Mouse (Mus musculus) CD8-positive naive resting alpha-beta T cell, adult 2 months (primary cell): ENCODE measurements around the gene Marveld1.

Experiments used
- DNase-seq, 2 experiments: peaks; one replicate each; pipeline ENCODE4 v3.0.0; 2022; ENCODE audit warnings: low read depth in 2 of 2, low spot score in 2 of 2

Gene Marveld1

DNA sequence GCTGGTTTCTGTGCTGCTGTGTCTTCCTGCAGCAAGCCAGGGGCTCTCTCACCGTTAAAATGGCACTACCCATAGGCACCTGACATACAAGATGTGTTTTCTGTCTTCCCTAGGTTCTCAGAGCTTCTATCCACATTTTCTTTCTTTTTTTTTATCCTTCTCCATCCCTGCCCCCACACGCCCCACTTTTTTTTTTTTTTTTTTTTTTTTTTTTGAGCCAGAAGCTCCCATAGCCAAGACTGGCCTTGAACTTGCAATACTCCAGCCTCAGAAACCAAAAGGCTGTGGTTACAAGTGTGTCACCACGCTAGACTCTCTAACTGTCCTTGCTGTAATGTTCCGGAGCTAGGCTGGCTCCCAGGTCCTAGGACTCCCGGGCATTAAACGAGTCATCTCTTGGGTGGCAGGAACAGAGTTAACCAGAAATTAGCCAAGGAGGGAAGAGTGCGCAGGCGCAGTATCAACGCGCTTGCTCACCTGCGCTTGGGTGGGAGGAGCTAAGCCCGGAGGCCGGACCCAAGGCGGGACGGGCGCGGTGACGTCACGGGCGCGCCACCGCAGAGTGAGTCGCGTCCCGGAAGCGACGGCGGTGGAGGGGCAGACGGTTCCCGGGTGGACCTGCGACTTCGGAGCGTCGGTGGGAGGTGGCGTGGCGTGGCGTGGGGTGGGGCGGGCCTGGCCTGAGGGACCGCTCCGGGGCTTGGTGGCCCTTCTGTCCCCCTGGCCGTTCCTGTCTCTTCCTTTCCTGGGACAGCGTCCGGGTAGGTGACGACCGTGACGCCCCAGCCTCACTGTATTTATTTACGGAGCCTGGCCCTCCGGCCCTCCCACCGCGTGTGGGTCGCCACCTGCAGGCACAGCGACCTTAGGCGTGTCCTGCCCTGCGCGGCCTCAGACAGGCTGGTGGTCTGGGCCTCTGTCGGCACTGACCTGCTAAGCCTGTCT lies 23.1 kb downstream of the Marveld1 start:
- peak; percentile 88 to 92 for DNase-seq

DNA sequence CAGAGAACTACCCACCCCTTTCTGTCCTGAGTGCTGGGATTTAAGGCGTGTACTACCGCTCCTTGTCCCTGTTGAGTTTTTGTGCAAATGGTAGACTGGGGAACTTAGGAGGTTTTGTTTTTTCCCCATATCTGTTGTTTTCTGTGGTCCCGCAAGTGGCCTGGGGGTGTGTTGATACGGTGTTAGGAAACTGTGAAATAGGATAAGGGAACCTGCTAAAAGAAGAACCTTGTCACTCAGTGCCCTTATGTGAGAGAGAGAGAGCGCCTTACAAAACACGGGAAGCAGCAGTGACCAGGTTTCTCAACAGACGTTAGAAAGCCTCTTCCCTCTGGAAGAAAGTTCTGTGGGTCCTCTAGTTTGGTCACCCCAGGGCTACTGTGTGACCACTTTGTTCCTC lies 29.6 kb downstream of the Marveld1 start:
- DNase-seq = no peak

- DNase-seq = no peak
Observed at GRCm38 (mm10) chr19:42177461-42177860, 30.3 kb downstream of the Marveld1 start.

DNA sequence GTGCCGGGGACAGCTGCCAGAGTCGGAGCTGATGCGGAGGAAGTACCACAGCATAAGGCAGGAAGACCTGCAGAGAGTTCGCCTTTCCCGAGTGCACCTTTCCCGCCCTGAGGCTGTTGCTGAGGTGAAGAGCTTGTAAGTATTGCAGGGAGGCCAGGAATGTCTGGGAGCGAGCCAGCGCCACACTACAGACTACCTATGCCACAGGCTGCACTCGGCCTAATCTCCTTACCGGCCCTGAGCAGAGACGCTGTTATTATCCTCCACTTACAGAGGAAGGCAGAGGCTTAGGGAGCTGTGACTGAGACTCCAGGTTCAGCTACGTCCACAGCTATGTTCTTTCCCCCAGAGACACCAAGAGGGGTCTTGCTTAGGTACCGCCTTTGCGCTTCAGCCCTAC lies 32.2 kb downstream of the Marveld1 start:
- DNase-seq = no peak

DNA sequence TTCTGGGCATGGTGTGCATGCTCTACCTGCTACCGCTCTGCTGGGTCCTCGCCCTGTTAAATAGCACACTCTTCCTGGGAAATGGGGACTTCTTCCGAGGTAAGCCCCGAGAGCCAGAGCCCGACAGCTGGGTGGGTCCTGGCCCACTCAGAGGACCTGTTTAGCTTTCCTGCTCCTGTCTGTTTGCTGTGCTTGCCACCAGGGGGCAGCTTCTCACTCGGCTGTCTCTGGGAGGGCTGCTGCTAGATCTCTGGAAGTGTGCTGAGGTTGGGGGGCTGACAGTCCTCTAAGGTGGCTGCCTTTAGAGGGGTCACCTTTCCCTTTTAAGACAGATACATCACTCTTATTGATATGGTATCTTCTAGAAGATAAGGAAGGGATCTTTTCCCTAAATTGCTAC lies 35.5 kb downstream of the Marveld1 start:
- DNase-seq = no peak

GRCm38 (mm10) chr19:42189735-42190134 lies 42.5 kb downstream of the Marveld1 start:
- no peak for DNase-seq

DNA sequence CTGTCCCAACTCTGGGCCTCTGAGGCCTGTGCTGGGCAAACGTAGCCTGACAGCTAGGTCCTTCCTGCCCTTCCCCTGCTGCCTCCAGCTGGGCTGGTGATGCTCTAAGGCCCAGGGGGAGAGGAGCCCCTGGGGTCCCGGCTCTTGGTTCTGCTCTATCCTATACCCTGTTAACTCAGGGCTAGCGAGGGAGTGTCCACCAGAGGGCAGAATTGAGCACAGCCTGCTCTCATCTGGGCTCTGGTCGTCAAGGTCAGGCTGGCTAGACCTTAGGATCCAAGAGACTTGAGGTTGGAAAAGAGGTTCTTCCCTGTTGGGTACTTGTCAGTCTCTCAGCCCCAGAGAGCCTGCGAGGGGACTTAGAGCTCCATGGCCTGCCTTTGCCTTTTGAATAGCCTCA lies 43.3 kb downstream of the Marveld1 start:
- DNase-seq = peak in 1 of 2 experiments; percentile 42

- DNase-seq = no peak
Observed at GRCm38 (mm10) chr19:42193311-42193710, 46.1 kb downstream of the Marveld1 start.

DNA sequence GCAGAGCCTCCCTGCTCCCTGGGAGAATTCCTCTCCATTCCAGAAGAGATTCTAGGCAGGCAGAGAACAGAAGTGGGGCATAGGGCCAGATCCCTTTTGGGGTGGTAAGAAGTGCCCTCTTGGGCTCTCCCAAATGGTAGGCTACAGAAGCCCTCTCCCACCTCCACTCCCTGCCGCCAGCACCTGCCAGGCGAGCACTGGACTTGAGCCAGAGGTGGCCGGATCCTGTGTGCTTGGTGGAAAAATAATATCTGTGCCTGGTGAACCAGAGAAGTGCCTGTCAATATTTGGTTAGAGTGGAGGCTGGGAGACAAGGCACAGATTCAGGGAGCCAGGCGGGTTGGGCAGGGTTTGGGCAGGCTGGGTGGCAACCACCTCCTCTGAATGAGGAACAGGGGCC lies 49.2 kb downstream of the Marveld1 start:
- no peak for DNase-seq

DNA sequence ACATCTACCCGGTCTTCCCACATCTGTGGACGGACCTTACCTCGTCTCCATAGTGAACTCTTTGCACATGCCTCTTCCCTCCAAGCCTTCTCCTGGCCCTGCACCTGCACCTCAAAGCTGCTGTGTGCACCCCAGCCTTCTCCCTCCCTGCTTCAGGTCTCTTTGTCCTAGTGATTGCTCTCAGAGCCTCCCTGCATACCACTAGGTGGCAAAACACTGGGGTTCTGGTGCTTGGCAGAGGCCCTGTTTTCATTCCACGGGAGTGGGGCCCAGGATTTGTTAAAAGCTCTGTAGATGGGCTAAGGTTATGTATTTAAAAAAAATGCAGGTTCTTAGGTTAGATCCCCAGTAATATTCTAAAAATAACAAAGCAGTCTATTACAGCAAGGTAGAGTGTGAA lies 49.9 kb downstream of the Marveld1 start:
- DNase-seq = no peak

GRCm38 (mm10) chr19:42198026-42198425 lies 50.8 kb downstream of the Marveld1 start:
- no peak for DNase-seq
